Mouse (Mus musculus) neural tube, embryonic 12.5 days (tissue): ENCODE results near the gene Ptpra. TPM values are rescaled to one million over a fixed set of nuclear protein-coding genes. Genes with fewer than 3 reads are reported as not detected.

Source experiments
- ATAC-seq: fragments of 200-750 bp; cut with Nextera tagmentation; 2 replicates; pipeline ENCODE4 v1.8.0; 2017; ENCODE audit warnings: low read depth, mild to moderate bottlenecking, moderate TSS enrichment, moderate library complexity; ENCODE audit not compliant: low FRiP score
- H3K27ac ChIP-seq: fragments of 300-500 bp; sonication (generic); 2 replicates; pipeline ENCODE4 v1.5.1; 2016
- H3K27me3 ChIP-seq: fragments of 300-500 bp; sonication (generic); replicated peaks from 2 replicates; pipeline ENCODE4 v1.6.1; 2016; ENCODE audit warnings: mild to moderate bottlenecking
- H3K36me3 ChIP-seq: fragments of 300-500 bp; sonication (generic); 2 replicates; pipeline ENCODE4 v1.6.1; 2016; ENCODE audit warnings: mild to moderate bottlenecking
- H3K4me1 ChIP-seq: fragments of 300-500 bp; sonication (generic); 2 replicates; pipeline ENCODE4 v1.6.1; 2016
- H3K4me2 ChIP-seq: fragments of 300-500 bp; sonication (generic); replicated peaks from 2 replicates; pipeline ENCODE4 v1.6.1; 2016; ENCODE audit warnings: mild to moderate bottlenecking
- H3K4me3 ChIP-seq: fragments of 300-500 bp; sonication (generic); 2 replicates; pipeline ENCODE4 v1.5.1; 2016
- H3K9ac ChIP-seq: fragments of 300-500 bp; sonication (generic); 2 replicates; pipeline ENCODE4 v1.6.1; 2016; ENCODE audit warnings: mild to moderate bottlenecking
- H3K9me3 ChIP-seq: fragments of 300-500 bp; sonication (generic); 2 replicates; pipeline ENCODE4 v1.6.1; 2016; ENCODE audit warnings: mild to moderate bottlenecking
- WGBS: fragments of 180-500 bp; shearing (Covaris S2); methylation state at CpG from one replicate; pipeline ENCODE4 v1.1.7; 2016; 5-methylcytosine and 5-hydroxymethylcytosine counted together
- polyA plus RNA-seq: library from polyadenylated mRNA; unstranded; fragments of >200 nt; fragmentation: Nextera tagmentation; extraction: Ambion mirVana; gene quantifications from 2 replicates; pipeline ENCODE4 v1.2.1, GENCODE M21; 2016

The Ptpra gene
- polyA plus RNA-seq, 1 experiment from 2014 or later: 124 TPM

DNA sequence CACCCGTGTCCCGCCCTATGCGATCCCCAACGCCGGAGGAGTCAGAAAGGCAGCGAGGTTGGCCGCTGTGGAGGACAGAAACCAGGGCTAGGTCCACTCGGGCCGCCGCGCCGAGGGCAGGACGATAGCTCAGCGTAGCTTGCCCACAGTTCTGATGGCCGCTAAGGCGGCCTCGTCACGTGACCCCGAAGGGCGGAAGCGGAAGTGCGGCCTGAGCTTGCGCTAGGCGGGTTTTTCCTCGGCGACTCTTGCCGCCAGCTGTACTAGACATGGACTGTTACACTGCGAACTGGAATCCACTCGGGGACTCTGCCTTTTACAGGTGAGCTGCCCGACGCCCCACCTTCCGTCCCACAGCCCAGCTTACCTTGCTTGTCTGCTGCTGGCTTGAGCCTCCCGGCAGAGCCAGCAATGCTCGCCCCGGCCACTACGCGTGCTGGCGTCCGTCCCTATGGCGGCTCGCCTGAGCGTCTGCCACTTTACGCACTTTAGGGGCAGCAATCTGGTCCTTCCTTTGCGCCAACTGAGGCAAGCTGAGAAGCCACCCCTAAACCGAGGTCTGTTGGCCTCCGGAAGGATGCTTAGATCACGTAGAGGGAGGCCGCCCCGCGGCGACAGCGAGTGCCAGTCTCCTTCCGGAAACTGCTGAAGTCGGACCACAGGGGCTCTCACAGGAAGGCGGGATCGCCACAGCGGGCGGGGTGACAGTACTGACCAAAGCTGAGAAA, 25.8 kb upstream of the Ptpra start, which contains the start of the genes Vps16 and Pced1a:
Vps16 (plus strand) TSS at position 214 of the 728 bp plus-strand sequence.
Pced1a (minus strand) TSS at position 576 of the 728 bp plus-strand sequence.
- ATAC-seq: peak; percentile 97
- WGBS: under 1% methylated on average over 58 of the region's 58 CpGs
- H3K4me3 ChIP-seq: peak within 1 kb of the TSS; percentile 76
- H3K27ac ChIP-seq: peak within 1 kb of the TSS; percentile 70
- H3K36me3 ChIP-seq: no peaks in the 10 kb centered on the region
- H3K9me3 ChIP-seq: no peaks in the 10 kb centered on the region
- H3K4me1 ChIP-seq: peaks cover 22% of the 10 kb centered on the region
- peak within 1 kb of the TSS; percentile 77 for H3K9ac ChIP-seq
- H3K27me3 ChIP-seq: no peaks in the 10 kb centered on the region
- peak within 1 kb of the TSS; percentile 72 for H3K4me2 ChIP-seq

DNA sequence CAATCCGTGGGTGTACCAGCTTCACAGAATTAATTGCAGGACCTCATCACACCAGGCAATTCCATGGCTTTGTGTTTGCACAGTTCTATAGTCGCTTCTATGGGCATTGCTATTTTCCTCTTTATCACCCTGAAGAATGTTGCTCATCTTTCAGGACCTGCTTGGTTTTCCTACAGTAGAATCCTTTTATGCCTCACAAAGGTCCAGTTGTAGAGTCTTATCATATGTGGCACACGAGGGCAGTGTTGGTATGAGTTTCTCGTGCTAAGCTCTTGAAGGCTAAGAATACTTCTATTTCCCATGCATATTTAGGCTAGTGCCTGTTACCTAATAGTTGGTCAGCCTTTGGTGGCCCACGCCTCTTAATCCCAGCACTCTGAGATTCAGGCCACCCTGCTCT, 25.0 kb upstream of the Ptpra start:
- 53% methylated on average over 5 of the region's 5 CpGs for WGBS
- H3K4me1 ChIP-seq: peaks cover 22% of the 10 kb centered on the region
- H3K4me2 ChIP-seq: peak overlapping the region; percentile 72
- H3K4me3 ChIP-seq: peak overlapping the region; percentile 76
- peak overlapping the region; percentile 77 for H3K9ac ChIP-seq
- no peaks in the 10 kb centered on the region for H3K27me3 ChIP-seq
- no peak overlapping the region for H3K27ac ChIP-seq
- H3K36me3 ChIP-seq: no peaks in the 10 kb centered on the region
- no peak for ATAC-seq
- no peaks in the 10 kb centered on the region for H3K9me3 ChIP-seq

DNA sequence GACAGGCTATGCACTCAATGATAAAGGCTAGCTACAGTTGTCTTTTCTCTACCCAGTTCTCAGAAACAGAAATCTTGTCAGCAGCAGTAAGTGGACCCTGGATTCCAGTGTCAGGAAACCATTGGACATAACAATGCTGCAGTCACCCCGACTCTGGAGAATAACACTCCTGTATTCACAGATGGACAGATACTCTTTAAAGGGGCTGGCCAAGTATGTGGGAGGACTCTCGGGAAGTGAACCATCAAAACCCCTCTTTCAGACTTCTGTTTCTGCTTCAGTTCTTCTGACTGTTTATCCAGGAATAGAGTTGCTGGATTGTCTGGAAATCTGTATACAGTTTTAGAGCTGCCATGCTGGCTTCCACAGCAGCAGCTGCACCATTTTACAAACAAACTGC, 20.2 kb upstream of the Ptpra start:
- peaks cover 11% of the 10 kb centered on the region; the same call in 1 of the 2 replicates for H3K36me3 ChIP-seq
- H3K4me3 ChIP-seq: no peak overlapping the region
- no peak for ATAC-seq
- no peak overlapping the region for H3K9ac ChIP-seq
- H3K9me3 ChIP-seq: no peaks in the 10 kb centered on the region
- 77% methylated on average over 2 of the region's 2 CpGs for WGBS
- H3K27me3 ChIP-seq: no peaks in the 10 kb centered on the region
- H3K4me2 ChIP-seq: no peak overlapping the region
- H3K4me1 ChIP-seq: peaks cover 7% of the 10 kb centered on the region
- H3K27ac ChIP-seq: no peak overlapping the region

DNA sequence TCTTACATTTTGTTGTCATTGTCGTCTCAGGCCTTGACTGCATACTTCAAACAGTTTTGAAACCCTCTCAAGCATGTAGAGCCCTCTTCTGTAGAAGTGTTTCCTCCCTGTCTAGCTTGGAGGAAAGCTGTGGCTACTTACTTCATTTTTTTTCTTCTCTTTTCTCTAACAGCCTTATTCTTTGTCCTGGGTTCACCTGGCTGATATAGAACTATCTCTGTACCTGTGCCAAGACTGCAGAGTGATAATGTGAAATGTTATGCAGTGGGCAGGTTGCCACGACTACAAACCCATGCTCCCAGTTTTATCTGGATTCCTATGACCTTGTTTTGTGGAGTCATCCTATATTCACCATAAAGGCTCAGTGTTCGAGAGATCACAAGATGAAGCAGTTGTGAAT, 19.6 kb upstream of the Ptpra start:
- Histone ChIP-seq H3K27me3 (no peaks in the 10 kb centered on the region), H3K36me3 (peaks cover 11% of the 10 kb centered on the region; the same call in 1 of the 2 replicates), H3K9me3 (no peaks in the 10 kb centered on the region), H3K4me2 (no peak overlapping the region), H3K27ac (no peak overlapping the region), H3K4me1 (peaks cover under 1% of the 10 kb centered on the region), H3K4me3 (no peak overlapping the region), H3K9ac (no peak overlapping the region)
- no peak for ATAC-seq
- WGBS: 90% methylated on average over 3 of the region's 3 CpGs

DNA sequence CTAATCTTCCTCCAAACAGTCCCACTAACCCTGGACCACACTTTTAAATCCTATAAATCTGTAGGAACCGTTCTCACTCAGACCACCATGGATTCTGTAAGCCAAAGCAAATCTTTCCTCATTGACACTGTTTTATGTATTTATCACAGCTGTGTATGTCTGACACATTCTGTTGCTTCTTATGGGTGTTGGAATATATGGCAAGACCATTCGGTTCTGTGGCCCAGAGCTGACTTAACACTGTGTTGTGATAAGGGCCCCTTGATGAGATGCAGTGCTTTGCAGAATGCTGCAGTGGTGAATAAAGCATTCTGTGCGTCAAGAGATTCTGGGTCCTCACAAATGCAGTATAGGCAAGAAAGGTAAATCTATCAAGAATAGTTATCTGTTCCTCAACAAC, 17.9 kb upstream of the Ptpra start:
- Histone ChIP-seq H3K4me2 (no peak overlapping the region), H3K4me1 (no peaks in the 10 kb centered on the region), H3K4me3 (no peak overlapping the region), H3K27me3 (no peaks in the 10 kb centered on the region), H3K27ac (no peak overlapping the region), H3K9ac (no peak overlapping the region), H3K36me3 (peaks cover 11% of the 10 kb centered on the region; the same call in 1 of the 2 replicates), H3K9me3 (no peaks in the 10 kb centered on the region)
- 86% methylated on average over 3 of the region's 3 CpGs for WGBS
- no peak for ATAC-seq

DNA sequence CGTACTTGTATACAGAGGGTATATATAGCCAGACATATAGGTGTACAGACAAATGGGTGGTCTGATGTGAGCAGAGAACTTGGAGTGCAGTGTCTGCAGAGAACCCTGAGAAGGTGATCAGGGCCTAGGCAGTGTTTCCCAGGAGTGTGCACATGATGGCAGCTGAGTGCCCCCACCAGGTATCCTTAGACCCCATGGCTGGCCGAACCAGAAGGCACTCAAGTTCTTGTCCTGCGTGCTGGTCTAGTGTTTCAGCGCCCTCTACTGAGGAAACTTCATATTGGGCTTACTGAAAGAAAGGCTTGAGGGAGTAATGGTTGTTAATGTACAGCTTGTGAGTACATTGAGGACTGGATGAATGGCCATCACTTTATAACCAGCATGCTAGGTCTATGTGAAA, 16.9 kb upstream of the Ptpra start:
- H3K4me1 ChIP-seq: no peaks in the 10 kb centered on the region
- H3K4me2 ChIP-seq: no peak overlapping the region
- ATAC-seq: no peak
- H3K27ac ChIP-seq: no peak overlapping the region
- WGBS: 29% methylated on average over 4 of the region's 4 CpGs
- H3K9ac ChIP-seq: no peak overlapping the region
- H3K9me3 ChIP-seq: no peaks in the 10 kb centered on the region
- no peak overlapping the region for H3K4me3 ChIP-seq
- peaks cover 20% of the 10 kb centered on the region for H3K36me3 ChIP-seq
- H3K27me3 ChIP-seq: no peaks in the 10 kb centered on the region

DNA sequence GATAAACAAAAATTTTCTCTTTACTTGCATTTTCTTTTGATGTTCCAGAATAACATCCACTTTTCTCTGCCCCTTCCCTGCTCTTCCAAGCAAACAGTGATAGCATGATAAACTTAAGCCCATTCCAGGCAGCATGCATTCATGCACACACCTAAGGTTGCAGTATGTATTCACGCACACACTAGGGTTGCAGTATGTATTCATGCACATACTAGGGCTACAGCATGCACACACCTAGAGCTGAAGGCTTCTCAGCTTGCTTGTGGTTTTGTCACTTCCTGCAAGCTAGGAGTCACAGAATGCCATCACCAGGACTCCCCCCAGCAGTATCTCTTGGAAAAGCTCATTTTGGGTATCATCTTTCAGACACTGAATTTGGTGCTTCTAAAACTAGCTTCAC, 13.3 kb upstream of the Ptpra start:
- peaks cover 51% of the 10 kb centered on the region for H3K36me3 ChIP-seq
- 96% methylated on average over 1 of the region's 1 CpGs for WGBS
- no peaks in the 10 kb centered on the region for H3K27me3 ChIP-seq
- no peak overlapping the region for H3K27ac ChIP-seq
- H3K4me1 ChIP-seq: no peaks in the 10 kb centered on the region
- no peaks in the 10 kb centered on the region for H3K9me3 ChIP-seq
- H3K9ac ChIP-seq: no peak overlapping the region
- no peak for ATAC-seq
- no peak overlapping the region for H3K4me3 ChIP-seq
- H3K4me2 ChIP-seq: no peak overlapping the region

DNA sequence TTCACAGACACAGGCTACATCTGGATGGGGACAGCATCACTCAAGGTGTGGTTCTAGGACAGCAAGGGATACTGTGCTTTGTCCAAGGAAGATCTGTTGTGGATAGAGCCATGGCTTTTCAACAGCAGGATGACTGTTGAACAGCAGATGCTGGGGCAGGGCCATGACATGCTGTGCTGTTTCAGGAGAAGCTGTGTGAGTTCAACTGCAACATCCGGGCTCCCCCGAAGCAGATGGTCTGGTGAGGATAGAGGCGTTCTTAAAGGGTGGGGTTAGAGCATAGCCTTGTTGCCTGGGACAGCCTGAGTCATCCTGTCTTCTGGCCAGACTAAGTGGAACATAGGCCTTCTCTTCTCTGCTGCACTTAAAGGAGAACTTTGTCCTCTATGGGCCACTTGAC, 11.2 kb upstream of the Ptpra start:
- Histone ChIP-seq H3K4me2 (no peak overlapping the region), H3K9ac (no peak overlapping the region), H3K4me3 (no peak overlapping the region), H3K36me3 (peaks cover 66% of the 10 kb centered on the region), H3K27ac (no peak overlapping the region), H3K27me3 (no peaks in the 10 kb centered on the region), H3K4me1 (no peaks in the 10 kb centered on the region), H3K9me3 (no peaks in the 10 kb centered on the region)
- WGBS: 91% methylated on average over 3 of the region's 3 CpGs
- ATAC-seq: no peak

DNA sequence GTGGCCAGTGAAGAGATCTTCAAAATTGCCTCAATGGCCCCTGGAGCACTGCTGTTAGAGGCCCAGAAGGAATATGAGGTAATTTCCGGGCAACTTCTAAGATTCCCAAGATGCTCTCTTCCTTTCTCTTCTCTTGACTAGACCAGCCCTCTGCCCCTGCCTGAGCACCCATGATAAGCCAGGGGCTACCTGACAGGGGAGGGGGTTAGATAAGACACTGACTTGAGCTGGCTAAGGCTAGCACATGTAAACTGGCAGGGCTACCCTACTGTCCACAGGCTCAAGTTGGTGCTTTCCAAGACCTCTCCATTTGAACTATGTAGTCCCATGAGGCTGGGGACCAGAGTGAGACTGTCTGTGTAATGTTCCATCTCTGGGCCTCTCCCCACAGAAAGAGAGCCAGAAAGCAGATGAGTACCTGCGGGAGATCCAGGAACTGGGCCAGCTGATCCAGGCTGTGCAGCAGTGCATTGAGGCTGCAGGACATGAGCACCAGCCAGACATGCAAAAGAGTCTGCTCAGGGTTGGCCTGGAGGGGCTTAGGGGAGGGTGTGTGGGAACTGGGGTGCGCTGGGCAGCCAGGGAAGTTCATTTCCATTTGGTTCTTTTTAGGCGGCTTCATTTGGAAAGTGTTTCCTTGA, 10.1 kb upstream of the Ptpra start:
- Histone ChIP-seq H3K4me3 (no peak overlapping the region), H3K4me1 (no peaks in the 10 kb centered on the region), H3K9me3 (no peaks in the 10 kb centered on the region), H3K9ac (no peak overlapping the region), H3K27me3 (no peaks in the 10 kb centered on the region), H3K36me3 (peaks cover 72% of the 10 kb centered on the region), H3K4me2 (no peak overlapping the region), H3K27ac (no peak overlapping the region)
- no peak for ATAC-seq
- WGBS: 93% methylated on average over 4 of the region's 4 CpGs

DNA sequence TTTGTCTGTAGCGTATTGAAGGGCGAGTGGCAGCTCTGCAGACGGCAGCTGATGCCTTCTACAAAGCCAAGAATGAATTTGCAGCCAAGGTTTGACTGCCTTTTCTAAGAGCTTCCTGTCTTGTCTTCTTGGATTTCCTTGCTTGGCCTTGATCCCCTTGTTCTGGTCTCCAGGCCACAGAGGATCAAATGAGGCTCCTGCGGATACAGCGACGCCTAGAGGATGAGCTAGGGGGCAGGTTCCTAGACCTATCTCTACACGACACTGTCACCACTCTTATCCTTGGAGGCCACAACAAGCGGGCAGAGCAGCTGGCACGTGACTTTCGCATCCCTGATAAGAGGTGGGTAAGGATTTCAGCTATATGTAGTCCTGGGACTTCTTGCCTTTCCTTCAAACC, 7.9 kb upstream of the Ptpra start:
- WGBS: 87% methylated on average over 10 of the region's 10 CpGs
- no peaks in the 10 kb centered on the region for H3K4me1 ChIP-seq
- H3K9me3 ChIP-seq: no peaks in the 10 kb centered on the region
- H3K9ac ChIP-seq: no peak overlapping the region
- no peaks in the 10 kb centered on the region for H3K27me3 ChIP-seq
- peaks cover 72% of the 10 kb centered on the region for H3K36me3 ChIP-seq
- ATAC-seq: no peak
- no peak overlapping the region for H3K4me3 ChIP-seq
- H3K4me2 ChIP-seq: no peak overlapping the region
- no peak overlapping the region for H3K27ac ChIP-seq

DNA sequence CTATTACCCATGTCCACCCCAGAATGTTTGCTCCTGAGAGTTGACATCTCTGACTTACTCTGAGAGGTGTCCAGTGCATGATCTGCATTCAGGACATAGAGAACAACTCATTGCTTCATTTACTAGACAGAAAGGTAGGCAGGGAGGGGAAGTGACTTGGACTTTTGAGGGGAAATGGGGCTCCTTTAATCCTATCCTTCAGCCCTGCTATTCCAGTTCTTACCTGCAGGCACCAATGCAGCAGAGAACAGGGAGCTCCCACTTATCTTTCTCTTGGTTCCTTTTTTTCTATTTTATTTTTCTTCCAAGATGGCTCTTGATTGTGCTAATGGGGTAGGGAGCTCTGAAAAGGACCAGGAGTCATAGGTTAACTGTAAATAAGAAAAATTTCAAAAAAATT, 1.6 kb upstream of the Ptpra start:
- H3K9ac ChIP-seq: no peak overlapping the region
- no peak overlapping the region for H3K27ac ChIP-seq
- H3K9me3 ChIP-seq: no peaks in the 10 kb centered on the region
- H3K4me2 ChIP-seq: no peak overlapping the region
- H3K4me1 ChIP-seq: peaks cover 12% of the 10 kb centered on the region
- no peak for ATAC-seq
- no peak overlapping the region for H3K4me3 ChIP-seq
- H3K36me3 ChIP-seq: peaks cover 10% of the 10 kb centered on the region
- 0 out of 2 replicates have a peak, but pooled peaks cover 6% of the 10 kb centered on the region for H3K27me3 ChIP-seq

DNA sequence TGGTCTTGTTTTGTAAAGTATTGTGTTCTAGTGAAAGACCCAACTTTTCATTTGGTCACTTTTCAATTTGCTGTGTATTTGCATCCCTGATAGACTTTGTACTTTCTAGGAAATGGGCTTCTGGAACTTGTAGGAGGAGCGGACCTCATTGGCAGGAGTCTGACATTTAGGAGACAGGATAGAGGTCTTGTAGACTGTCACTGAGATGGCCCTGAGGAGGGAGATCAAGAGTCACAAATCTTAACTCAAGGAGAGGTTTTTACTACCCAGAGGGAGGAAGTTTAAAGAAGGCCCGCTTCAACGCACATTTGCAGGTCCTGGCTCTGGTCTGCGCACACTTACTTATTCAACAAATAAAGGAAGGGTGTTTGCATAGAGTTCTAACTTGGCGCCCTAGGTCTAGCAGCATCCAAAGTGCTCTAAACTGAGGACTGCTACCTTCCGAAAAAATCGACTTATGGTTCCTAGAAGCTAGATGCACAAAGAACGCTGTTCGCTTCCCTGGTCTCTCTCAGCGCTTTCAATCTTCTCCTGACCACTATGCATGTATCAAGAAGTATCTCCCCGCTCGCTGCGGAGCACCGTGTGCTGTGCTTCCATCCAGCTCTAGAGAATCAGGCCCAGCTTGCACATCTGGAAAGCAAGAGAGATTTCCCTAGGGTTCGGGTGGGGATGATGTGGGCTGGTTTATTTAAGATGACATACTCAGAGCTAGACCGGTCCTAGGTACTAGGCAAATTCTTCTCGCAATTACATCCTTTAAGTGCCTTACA, 871 bp upstream of the Ptpra start:
- H3K27me3 ChIP-seq: 0 out of 2 replicates have a peak, but pooled peaks cover 6% of the 10 kb centered on the region
- no peaks in the 10 kb centered on the region for H3K9me3 ChIP-seq
- peak overlapping the region; percentile 89 for H3K4me3 ChIP-seq
- H3K4me2 ChIP-seq: peak overlapping the region; percentile 83
- H3K36me3 ChIP-seq: peaks cover 4% of the 10 kb centered on the region; the same call in 1 of the 2 replicates
- peak; percentile 34 for ATAC-seq
- H3K27ac ChIP-seq: no peak overlapping the region
- H3K9ac ChIP-seq: 0 out of 2 replicates have a peak overlapping the region, but pooled peaks have one; percentile 5
- H3K4me1 ChIP-seq: peaks cover 12% of the 10 kb centered on the region
- 10% methylated on average over 17 of the region's 17 CpGs for WGBS
